Mouse (Mus musculus) heart, embryonic 11.5 days (tissue): ENCODE measurements around the gene Spx. TPM values are rescaled to one million over a fixed set of nuclear protein-coding genes. Genes with fewer than 3 reads are reported as not detected.

Experiments
- ATAC-seq: fragments of 200-750 bp; cut with Nextera tagmentation; replicated peaks from 2 replicates; pipeline ENCODE4 v1.8.0; 2017; ENCODE audit warnings: moderate library complexity; ENCODE audit not compliant: insufficient number of reproducible peaks, low FRiP score, low TSS enrichment
- H3K27ac ChIP-seq: fragments of 300-500 bp; sonication (generic); 2 replicates; pipeline ENCODE4 v1.5.1; 2014; ENCODE audit warnings: mild to moderate bottlenecking, low read depth, low read length
- H3K27me3 ChIP-seq: fragments of 300-500 bp; sonication (generic); 2 replicates; pipeline ENCODE4 v1.6.1; 2014; ENCODE audit warnings: mild to moderate bottlenecking, low read length, mixed read lengths; ENCODE audit not compliant: control insufficient read depth, insufficient read depth
- H3K36me3 ChIP-seq: fragments of 300-500 bp; sonication (generic); 2 replicates; pipeline ENCODE4 v1.6.1; 2014; ENCODE audit warnings: mild to moderate bottlenecking, low read length, moderate library complexity, mixed read lengths; ENCODE audit not compliant: control insufficient read depth, insufficient read depth
- H3K4me1 ChIP-seq: fragments of 300-500 bp; sonication (generic); 2 replicates; pipeline ENCODE4 v1.6.1; 2014; ENCODE audit warnings: low read length; ENCODE audit not compliant: control insufficient read depth, insufficient read depth
- H3K4me2 ChIP-seq: fragments of 300-500 bp; sonication (generic); 2 replicates; pipeline ENCODE4 v1.6.1; 2014; ENCODE audit warnings: mild to moderate bottlenecking, moderate library complexity
- H3K4me3 ChIP-seq: fragments of 300-500 bp; sonication (generic); 2 replicates; pipeline ENCODE4 v1.5.1; 2014; ENCODE audit warnings: low read depth, low read length
- H3K9ac ChIP-seq: fragments of 300-500 bp; sonication (generic); 2 replicates; pipeline ENCODE4 v1.6.1; 2014; ENCODE audit warnings: mild to moderate bottlenecking, low read depth, low read length, moderate library complexity
- H3K9me3 ChIP-seq: fragments of 300-500 bp; sonication (generic); replicated peaks from 2 replicates; pipeline ENCODE4 v1.6.1; 2016; ENCODE audit warnings: low read length; ENCODE audit not compliant: control insufficient read depth
- WGBS: fragments of 180-500 bp; shearing (Covaris S2); extraction: QIAGEN DNeasy Blood & Tissue Kit; methylation state at CpG from one replicate; pipeline ENCODE4 v1.1.7; 2014; ENCODE audit not compliant: insufficient replicate concordance; 5-methylcytosine and 5-hydroxymethylcytosine counted together
- polyA plus RNA-seq: library from polyadenylated mRNA; unstranded; fragments of >200 nt; fragmentation: Nextera tagmentation; extraction: Ambion mirVana; gene quantifications from 2 replicates; pipeline ENCODE4 v1.2.1, GENCODE M21; 2014

Spx gene
- polyA plus RNA-seq, 1 experiment from 2014 or later, result 1.4 TPM

DNA sequence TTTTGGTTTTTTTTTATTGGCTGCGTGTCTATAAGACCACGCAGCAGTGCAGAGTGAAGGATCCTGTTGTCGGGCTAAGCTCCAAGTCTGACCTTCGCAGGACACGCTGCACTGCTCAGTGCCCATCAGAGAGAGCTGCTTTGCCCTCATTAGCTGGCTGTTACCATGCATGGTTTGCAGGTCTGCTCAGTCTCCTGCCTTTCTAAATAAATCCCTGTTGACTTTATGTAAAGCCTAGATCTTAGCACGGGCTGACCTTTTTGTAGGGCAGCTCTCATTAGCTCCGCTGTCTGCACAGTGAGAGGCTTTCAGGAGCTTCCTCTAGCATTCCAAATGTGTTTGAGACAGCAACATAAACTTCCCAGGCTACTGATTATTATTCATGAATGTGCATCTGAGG is 44.8 kb downstream of the Spx start:
- ATAC-seq, result no peak
- Histone ChIP-seq H3K4me3 (no peak overlapping the region), H3K27ac (no peak overlapping the region), H3K4me2 (no peak overlapping the region), H3K36me3 (no peaks in the 10 kb centered on the region), H3K9me3 (no peaks in the 10 kb centered on the region), H3K4me1 (no peaks in the 10 kb centered on the region), H3K27me3 (no peaks in the 10 kb centered on the region), H3K9ac (no peak overlapping the region)
- WGBS, result 75% methylated on average over 7 of the region's 7 CpGs

- H3K9ac ChIP-seq, result no peak overlapping the region
- H3K27ac ChIP-seq, result no peak overlapping the region
- no peaks in the 10 kb centered on the region for H3K9me3 ChIP-seq
- no peaks in the 10 kb centered on the region for H3K4me1 ChIP-seq
- WGBS, result 70% methylated on average over 14 of the region's 14 CpGs
- no peak overlapping the region for H3K4me3 ChIP-seq
- no peak overlapping the region for H3K4me2 ChIP-seq
- H3K27me3 ChIP-seq, result no peaks in the 10 kb centered on the region
- H3K36me3 ChIP-seq, result no peaks in the 10 kb centered on the region
- no peak for ATAC-seq
Observed at GRCm38 (mm10) chr6:142459017-142459678, 45.9 kb downstream of the Spx start.

- no peak for ATAC-seq
- H3K4me1 ChIP-seq, result no peaks in the 10 kb centered on the region
- no peak overlapping the region for H3K4me2 ChIP-seq
- no peaks in the 10 kb centered on the region for H3K9me3 ChIP-seq
- no peak overlapping the region for H3K27ac ChIP-seq
- H3K9ac ChIP-seq, result no peak overlapping the region
- H3K4me3 ChIP-seq, result no peak overlapping the region
- 67% methylated on average over 6 of the region's 6 CpGs for WGBS
- no peaks in the 10 kb centered on the region for H3K36me3 ChIP-seq
- H3K27me3 ChIP-seq, result no peaks in the 10 kb centered on the region
Observed at GRCm38 (mm10) chr6:142462194-142462593, 49.0 kb downstream of the Spx start.

Other genes starting within 250 kb of the Spx start
- not detected in 2 replicates for gene Slco1a6, start 204.9 kb upstream of the Spx start, polyA plus RNA-seq
- not detected in 2 replicates for gene Iapp, start 115.0 kb upstream of the Spx start, polyA plus RNA-seq
- not detected in 2 replicates for gene Slco1a5, start 90.5 kb upstream of the Spx start, polyA plus RNA-seq
- gene Pyroxd1, start 67.8 kb upstream of the Spx start, polyA plus RNA-seq, result 13.3 and 15.8 TPM in 2 replicates
- gene Recql, start 26.4 kb upstream of the Spx start, polyA plus RNA-seq, result 21.9 and 29.5 TPM in 2 replicates
- 93.5 and 97.9 TPM in 2 replicates for gene Golt1b, start 26.2 kb upstream of the Spx start, polyA plus RNA-seq
- 0.36 TPM in 1 of 2 replicates, not detected in the other for gene Gys2, start 59.7 kb downstream of the Spx start, polyA plus RNA-seq
- 651 and 686 TPM in 2 replicates for gene Ldhb, start 94.5 kb downstream of the Spx start, polyA plus RNA-seq
- 2.2 and 3.0 TPM in 2 replicates for gene Kcnj8, start 158.2 kb downstream of the Spx start, polyA plus RNA-seq